Mouse (Mus musculus): ENCODE measurements around the gene Rmi2. TPM values are rescaled to one million over a fixed set of nuclear protein-coding genes. Genes with fewer than 3 reads are reported as not detected.

Rmi2 gene
- total and polyA plus RNA-seq, 3 experiments, result 2.8 to 8.0 TPM; not detected in 1

DNA sequence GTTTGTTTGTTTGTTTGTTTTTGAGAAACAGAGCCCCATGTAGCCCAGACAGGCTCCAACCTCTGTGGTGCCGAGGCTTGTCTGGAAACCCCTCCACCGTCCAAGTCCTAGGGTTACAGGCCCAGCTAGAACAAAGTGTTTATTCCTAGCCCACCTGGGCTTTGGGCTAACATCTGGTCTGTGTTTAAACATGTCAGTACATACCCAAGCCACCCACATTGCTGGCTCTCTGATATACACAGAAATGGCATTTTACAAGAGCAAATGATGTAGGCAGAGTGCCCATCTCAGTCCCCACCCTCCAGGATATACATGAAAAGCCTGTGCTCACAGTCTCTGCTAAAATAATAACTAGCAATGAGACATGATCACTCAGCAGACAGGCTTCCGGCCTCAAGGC, 81.4 kb downstream of the Rmi2 start:
- H3K27me3 ChIP-seq (ENCODE audit: control insufficient read depth in 1 of 2, insufficient read depth in 2 of 2, low read length in 2 of 2), result no peaks in the 10 kb centered on the region
- H3K27ac ChIP-seq (ENCODE audit: control insufficient read depth, low read depth, low read length), result no peak overlapping the region
- H3K4me1 ChIP-seq (ENCODE audit: control insufficient read depth in 1 of 2, insufficient read depth in 2 of 2, low read length in 2 of 2), result no peaks in the 10 kb centered on the region
- H3K79me2 ChIP-seq (ENCODE audit: control insufficient read depth, insufficient read depth, low read length, poor library complexity), result no peaks in the 10 kb centered on the region
- DNase-seq (ENCODE audit: low read depth, low spot score), result no peak
- no peaks in the 10 kb centered on the region for H3K36me3 ChIP-seq (ENCODE audit: control insufficient read depth in 1 of 2, insufficient read depth in 2 of 2, low read length in 2 of 2)
- no peaks in the 10 kb centered on the region for H3K9me3 ChIP-seq (replicated peaks; ENCODE audit: insufficient read depth, low read length)
- no peak for TF ChIP-seq BHLHE40 (IDR thresholded peaks at IDR 0.05; ENCODE audit: borderline replicate concordance, low read depth, low read length)
- no peak for TF ChIP-seq NELFE (IDR thresholded peaks at IDR 0.05; ENCODE audit: low read depth, low read length)
- no peak for TF ChIP-seq POLR2AphosphoS2 (IDR thresholded peaks at IDR 0.05; ENCODE audit: low read length)
- no peak for TF ChIP-seq SIN3A (IDR thresholded peaks at IDR 0.05; ENCODE audit: low read length)
- TF ChIP-seq USF1 (IDR thresholded peaks at IDR 0.05; ENCODE audit: low read depth, low read length), result no peak
- TF ChIP-seq JUND (IDR thresholded peaks at IDR 0.05; ENCODE audit: low read depth, low read length), result no peak
- no peak for TF ChIP-seq NRF1 (IDR thresholded peaks at IDR 0.05; ENCODE audit: insufficient read depth, low read depth, low read length, poor library complexity, severe bottlenecking)
- no peak overlapping the region for H3K4me3 ChIP-seq (ENCODE audit: control insufficient read depth in 1 of 2, insufficient read depth in 1 of 2, low read depth in 2 of 2, low read length in 2 of 2)
- H3K9ac ChIP-seq (ENCODE audit: control insufficient read depth, low read depth, low read length, poor library complexity, severe bottlenecking), result no peak overlapping the region

DNA sequence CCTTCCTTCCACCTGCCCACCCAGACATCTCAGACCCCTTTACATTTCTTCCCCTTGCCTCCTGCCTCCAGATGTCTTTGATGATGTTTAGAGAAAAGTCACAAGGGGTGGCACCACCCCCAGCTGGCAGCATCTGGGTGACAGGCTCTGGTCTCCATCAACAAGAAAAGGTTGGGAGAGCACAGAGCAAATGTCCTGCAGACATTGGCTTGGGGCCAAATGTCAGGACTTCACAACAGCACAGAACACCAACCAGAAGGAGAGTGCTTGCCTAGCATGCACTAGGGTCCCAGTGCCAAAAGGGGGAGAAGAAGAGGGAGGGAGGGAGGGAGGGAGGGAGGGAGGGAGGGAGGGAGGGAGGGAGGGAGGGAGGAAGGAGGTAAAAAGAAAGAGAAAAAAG, 85.0 kb downstream of the Rmi2 start:
- TF ChIP-seq MAZ (IDR thresholded peaks at IDR 0.05; ENCODE audit: low read depth, low read length) (no peak), ZKSCAN1 (IDR thresholded peaks at IDR 0.05; ENCODE audit: low read depth, low read length) (no peak), SIN3A (IDR thresholded peaks at IDR 0.05; ENCODE audit: low read length) (no peak), ZC3H11A (IDR thresholded peaks at IDR 0.05; ENCODE audit: low read depth, low read length) (no peak), USF1 (IDR thresholded peaks at IDR 0.05; ENCODE audit: low read depth, low read length) (no peak), MYC (IDR thresholded peaks at IDR 0.05; ENCODE audit: low read depth, low read length) (no peak)
- Histone ChIP-seq H3K9me3 (replicated peaks; ENCODE audit: insufficient read depth, low read length) (no peaks in the 10 kb centered on the region), H3K4me1 (ENCODE audit: control insufficient read depth in 1 of 2, insufficient read depth in 2 of 2, low read length in 2 of 2) (no peaks in the 10 kb centered on the region), H3K36me3 (ENCODE audit: control insufficient read depth in 1 of 2, insufficient read depth in 2 of 2, low read length in 2 of 2) (no peaks in the 10 kb centered on the region), H3K9ac (ENCODE audit: control insufficient read depth, low read depth, low read length, poor library complexity, severe bottlenecking) (no peak overlapping the region), H3K27ac (ENCODE audit: control insufficient read depth, low read depth, low read length) (no peak overlapping the region), H3K4me3 (ENCODE audit: control insufficient read depth in 1 of 2, insufficient read depth in 1 of 2, low read depth in 2 of 2, low read length in 2 of 2) (no peak overlapping the region), H3K27me3 (ENCODE audit: control insufficient read depth in 1 of 2, insufficient read depth in 2 of 2, low read length in 2 of 2) (no peaks in the 10 kb centered on the region), H3K79me2 (ENCODE audit: control insufficient read depth, insufficient read depth, low read length, poor library complexity) (no peaks in the 10 kb centered on the region)
- no peak for DNase-seq (ENCODE audit: low read depth, low spot score)

DNA sequence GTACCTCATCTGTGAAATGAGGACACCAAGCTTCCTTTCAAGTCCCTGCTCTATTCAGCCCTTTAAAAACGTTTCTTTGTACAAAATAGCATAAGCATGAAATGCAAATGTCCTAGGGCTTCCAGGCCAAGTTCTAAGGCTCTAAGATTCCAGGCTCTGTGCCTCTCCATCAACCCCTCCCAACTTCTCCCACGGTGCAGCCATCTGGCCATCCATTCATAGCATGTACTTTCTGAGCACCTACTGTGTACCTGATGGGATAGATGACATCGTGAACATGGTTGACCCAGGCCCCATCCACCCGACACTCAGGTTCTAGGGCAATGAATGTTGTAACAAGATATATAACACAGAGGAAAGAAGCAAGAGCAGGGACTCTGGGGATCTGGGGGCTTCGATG, 88.7 kb downstream of the Rmi2 start:
- H3K9ac ChIP-seq (ENCODE audit: control insufficient read depth, low read depth, low read length, poor library complexity, severe bottlenecking), result no peak overlapping the region
- no peaks in the 10 kb centered on the region for H3K79me2 ChIP-seq (ENCODE audit: control insufficient read depth, insufficient read depth, low read length, poor library complexity)
- TF ChIP-seq TCF12 (IDR thresholded peaks at IDR 0.05; ENCODE audit: low read depth, low read length) (no peak), MAX (IDR thresholded peaks at IDR 0.05; ENCODE audit: low read length) (no peak), RCOR1 (IDR thresholded peaks at IDR 0.05; ENCODE audit: low read depth, low read length) (no peak), CHD1 (IDR thresholded peaks at IDR 0.05; ENCODE audit: low read depth, low read length) (no peak), ETS1 (IDR thresholded peaks at IDR 0.05; ENCODE audit: low read depth, low read length) (no peak), USF2 (IDR thresholded peaks at IDR 0.05; ENCODE audit: borderline replicate concordance in 1 of 2, insufficient read depth in 1 of 2, low read depth in 1 of 2, low read length in 2 of 2) (no peak), MYB (IDR thresholded peaks at IDR 0.05; ENCODE audit: low read depth, low read length) (no peak)
- no peak for DNase-seq (ENCODE audit: low read depth, low spot score)
- H3K36me3 ChIP-seq (ENCODE audit: control insufficient read depth in 1 of 2, insufficient read depth in 2 of 2, low read length in 2 of 2), result no peaks in the 10 kb centered on the region
- H3K4me1 ChIP-seq (ENCODE audit: control insufficient read depth in 1 of 2, insufficient read depth in 2 of 2, low read length in 2 of 2), result no peaks in the 10 kb centered on the region
- no peaks in the 10 kb centered on the region for H3K27me3 ChIP-seq (ENCODE audit: control insufficient read depth in 1 of 2, insufficient read depth in 2 of 2, low read length in 2 of 2)
- H3K27ac ChIP-seq (ENCODE audit: control insufficient read depth, low read depth, low read length), result no peak overlapping the region
- no peak overlapping the region for H3K4me3 ChIP-seq (ENCODE audit: control insufficient read depth in 1 of 2, insufficient read depth in 1 of 2, low read depth in 2 of 2, low read length in 2 of 2)
- H3K9me3 ChIP-seq (replicated peaks; ENCODE audit: insufficient read depth, low read length), result no peaks in the 10 kb centered on the region
